Mouse (Mus musculus) adipocyte (in vitro differentiated cells): ENCODE data around the gene Mrgpra9.
"Not testable (repeated sequence)": the region's sequence is repeated elsewhere in the genome, so short reads cannot be mapped to it uniquely, and the experiment has no call there.

Experiments
- DNase-seq: peaks from one replicate; pipeline ENCODE4 v3.0.0-alpha.2; 2016; ENCODE audit warnings: low spot score

Gene Mrgpra9

GRCm38 (mm10) chr7:47252770-47253169 is at the start of gene Mrgpra9:
Gene Mrgpra9, minus strand, starts transcription at chr7:47252848.
- DNase-seq, result no peak

- not testable (repeated sequence) for DNase-seq
These were observed 47.0 kb upstream of the Mrgpra9 start for GRCm38 (mm10) chr7:47299612-47300011.

GRCm38 (mm10) chr7:47271547-47271946 is 18.9 kb upstream of the Mrgpra9 start:
- not testable (repeated sequence) for DNase-seq

GRCm38 (mm10) chr7:47244658-47245057 is 8.0 kb downstream of the Mrgpra9 start:
- no peak for DNase-seq

- no peak for DNase-seq
These were observed 47.8 kb downstream of the Mrgpra9 start, which contains the start of gene Mrgpra6 for GRCm38 (mm10) chr7:47204830-47205229. Gene Mrgpra6, minus strand, starts transcription at chr7:47204920.

- DNase-seq, result no peak
These were observed 57.4 kb downstream of the Mrgpra9 start for GRCm38 (mm10) chr7:47195271-47195670.
